Mouse (Mus musculus) testis, adult 2 months (tissue): ENCODE data around the gene Foxc1. TPM values are rescaled to one million over a fixed set of nuclear protein-coding genes. Genes with fewer than 3 reads are reported as not detected.

ENCODE experiments used
- H3K27ac ChIP-seq: fragments of 200-500 bp; 2 replicates; pipeline ENCODE4 v1.5.1; 2012; ENCODE audit warnings: low read depth, low read length; ENCODE audit not compliant: control insufficient read depth, insufficient read depth
- H3K27me3 ChIP-seq: fragments of 200-500 bp; 2 replicates; pipeline ENCODE4 v1.6.1; 2012; ENCODE audit warnings: mild to moderate bottlenecking, low read length, moderate library complexity; ENCODE audit not compliant: control insufficient read depth, insufficient read depth
- H3K36me3 ChIP-seq: fragments of 200-500 bp; 2 replicates; pipeline ENCODE4 v1.6.1; 2012; ENCODE audit warnings: mild to moderate bottlenecking, low read length; ENCODE audit not compliant: control insufficient read depth, insufficient read depth
- H3K4me1 ChIP-seq: fragments of 200-500 bp; 2 replicates; pipeline ENCODE4 v1.6.1; 2012; ENCODE audit warnings: low read length; ENCODE audit not compliant: control insufficient read depth, insufficient read depth
- H3K4me3 ChIP-seq: fragments of 200-500 bp; 2 replicates; pipeline ENCODE4 v1.5.1; 2012; ENCODE audit warnings: low read depth, mild to moderate bottlenecking, low read length, moderate library complexity, mixed read lengths; ENCODE audit not compliant: control insufficient read depth
- CTCF ChIP-seq: fragments of 200-500 bp; IDR thresholded peaks from 2 replicates; pipeline ENCODE4 v1.5.1; 2012; ENCODE audit warnings: low read depth, mild to moderate bottlenecking, inconsistent platforms, low read length, moderate library complexity; ENCODE audit not compliant: control insufficient read depth, insufficient read depth, insufficient replicate concordance
- POLR2A ChIP-seq: fragments of 200-500 bp; IDR thresholded peaks from 2 replicates; pipeline ENCODE4 v1.6.1; 2012; ENCODE audit warnings: low read depth, mild to moderate bottlenecking, inconsistent platforms, low read length, moderate library complexity; ENCODE audit not compliant: control insufficient read depth
- polyA plus RNA-seq: library from polyadenylated mRNA; depleted of rRNA; stranded (reverse); fragments of >200 nt; gene quantifications from 2 replicates; pipeline ENCODE4 v1.2.3, GENCODE M21; 2012; rRNA removed

Foxc1 gene
- polyA plus RNA-seq, 1 experiment = 0.16 TPM

DNA sequence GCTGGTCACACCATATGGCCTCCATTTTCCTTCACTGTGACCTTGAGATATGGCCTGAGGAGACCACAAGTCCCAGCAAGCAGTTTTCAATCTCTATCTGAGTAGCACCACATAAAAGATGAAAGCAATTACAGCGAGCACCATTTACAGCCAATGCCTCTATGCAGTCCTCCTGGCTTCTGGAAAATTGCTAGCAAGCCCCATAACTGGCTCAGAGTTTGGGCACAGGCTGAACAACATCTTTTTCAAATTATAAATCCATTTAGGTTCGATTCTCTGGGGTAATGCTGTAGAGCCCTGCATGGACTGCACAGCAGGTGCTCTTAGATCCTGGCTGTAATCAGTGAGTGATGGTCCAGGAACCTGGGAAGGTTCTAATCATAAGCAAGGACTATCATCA, 47.1 kb downstream of the Foxc1 start:
- no peaks in the 10 kb centered on the region for H3K27me3 ChIP-seq
- H3K4me1 ChIP-seq = no peaks in the 10 kb centered on the region
- H3K4me3 ChIP-seq = no peak overlapping the region
- no peaks in the 10 kb centered on the region for H3K36me3 ChIP-seq
- H3K27ac ChIP-seq = no peak overlapping the region
- TF ChIP-seq POLR2A = no peak
- TF ChIP-seq CTCF = no peak

DNA sequence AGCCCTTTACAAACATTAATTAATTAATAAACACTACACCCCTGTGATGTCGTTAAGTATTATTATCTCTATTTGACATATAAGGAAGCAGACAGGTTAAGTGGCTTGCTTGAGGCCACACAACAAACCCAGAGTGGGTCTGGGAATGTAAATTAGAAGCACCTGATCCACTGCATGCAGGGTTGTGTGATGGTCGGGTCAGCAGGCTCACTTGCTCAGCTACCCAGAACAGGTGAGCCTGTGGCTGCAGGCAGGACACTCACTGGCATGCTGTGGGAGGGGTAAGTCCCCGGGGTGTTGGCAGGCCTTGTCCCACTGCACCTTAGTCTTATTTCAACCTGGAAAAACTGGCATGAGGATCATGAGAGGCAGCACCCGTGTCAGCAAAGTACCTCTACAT, 47.6 kb downstream of the Foxc1 start:
- Histone ChIP-seq H3K4me3 (no peak overlapping the region), H3K36me3 (no peaks in the 10 kb centered on the region), H3K27me3 (no peaks in the 10 kb centered on the region), H3K27ac (no peak overlapping the region), H3K4me1 (no peaks in the 10 kb centered on the region)
- TF ChIP-seq CTCF = no peak
- no peak for TF ChIP-seq POLR2A

DNA sequence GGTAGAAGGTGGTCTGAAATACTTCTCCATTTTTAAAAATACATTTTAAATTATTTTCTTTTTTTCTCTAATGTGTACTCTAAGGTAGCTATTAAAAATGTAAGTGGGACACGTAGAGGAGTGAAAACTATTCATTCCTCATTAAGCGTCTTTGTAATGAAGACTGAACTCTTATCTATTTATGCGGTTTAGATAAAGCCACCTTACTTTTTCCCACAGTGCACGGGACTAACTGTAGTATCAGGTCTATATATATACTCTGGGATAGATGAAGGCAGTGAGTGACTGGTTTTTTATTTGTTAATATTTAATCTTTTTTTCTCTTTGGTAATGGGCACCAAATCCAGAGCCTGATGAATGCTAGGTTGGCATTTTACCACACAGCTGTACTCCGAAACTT, 53.8 kb downstream of the Foxc1 start:
- H3K4me3 ChIP-seq = no peak overlapping the region
- TF ChIP-seq POLR2A = no peak
- TF ChIP-seq CTCF = no peak
- H3K36me3 ChIP-seq = no peaks in the 10 kb centered on the region
- H3K27ac ChIP-seq = no peak overlapping the region
- no peaks in the 10 kb centered on the region for H3K27me3 ChIP-seq
- no peaks in the 10 kb centered on the region for H3K4me1 ChIP-seq

Other genes starting within 250 kb of the Foxc1 start
- gene A530084C06Rik, start 247.3 kb upstream of the Foxc1 start, polyA plus RNA-seq = 0.56 and 0.72 TPM in 2 replicates
- 0.35 TPM in 1 of 2 replicates, not detected in the other for gene Foxf2, start 180.8 kb upstream of the Foxc1 start, polyA plus RNA-seq